Mouse (Mus musculus) induced T-regulatory cell, adult 2 months (primary cell): Measurements from ENCODE around the gene Sat2.

Experiments
- DNase-seq: peaks from one replicate; pipeline ENCODE4 v3.0.0-alpha.2; 2012; ENCODE audit warnings: low read depth

Gene Sat2

GRCm38 (mm10) chr11:69633128-69633866, 11.5 kb downstream of the Sat2 start:
- DNase-seq = peak; percentile 45

- no peak for DNase-seq
Measured at GRCm38 (mm10) chr11:69635471-69635870, 13.6 kb downstream of the Sat2 start.

- no peak for DNase-seq
Measured at GRCm38 (mm10) chr11:69645860-69646259, 24.0 kb downstream of the Sat2 start.

- no peak for DNase-seq
Measured at GRCm38 (mm10) chr11:69653399-69653798, 31.6 kb downstream of the Sat2 start.

GRCm38 (mm10) chr11:69654760-69655159, 32.9 kb downstream of the Sat2 start:
- no peak for DNase-seq

GRCm38 (mm10) chr11:69655264-69656064, 33.6 kb downstream of the Sat2 start, which contains the start of gene Sox15:
Gene Sox15, plus strand, starts transcription at chr11:69655314.
- peak; percentile 51 for DNase-seq

GRCm38 (mm10) chr11:69656065-69656455, 34.2 kb downstream of the Sat2 start:
- no peak for DNase-seq

GRCm38 (mm10) chr11:69656617-69657461, 35.0 kb downstream of the Sat2 start:
- peak; percentile 83 for DNase-seq

- DNase-seq = no peak
Measured at GRCm38 (mm10) chr11:69657462-69657881, 35.6 kb downstream of the Sat2 start.

GRCm38 (mm10) chr11:69661221-69661881, 39.5 kb downstream of the Sat2 start:
- DNase-seq = no peak

GRCm38 (mm10) chr11:69662213-69662966, 40.6 kb downstream of the Sat2 start, which contains the start of gene Mpdu1:
Gene Mpdu1, minus strand, starts transcription at chr11:69662642.
- DNase-seq = peak; percentile 98

GRCm38 (mm10) chr11:69662967-69663671, 41.3 kb downstream of the Sat2 start:
- DNase-seq = peak; percentile 21

GRCm38 (mm10) chr11:69663795-69664194, 42.0 kb downstream of the Sat2 start:
- peak; percentile 16 for DNase-seq

- DNase-seq = no peak
Measured at GRCm38 (mm10) chr11:69664841-69665240, 43.0 kb downstream of the Sat2 start.

- DNase-seq = peak; percentile 29
Measured at GRCm38 (mm10) chr11:69665457-69665960, 43.7 kb downstream of the Sat2 start.

- peak; percentile 82 for DNase-seq
Measured at GRCm38 (mm10) chr11:69665961-69666664, 44.3 kb downstream of the Sat2 start, which contains the start of gene Cd68. Gene Cd68, minus strand, starts transcription at chr11:69666153.

GRCm38 (mm10) chr11:69666665-69667005, 44.8 kb downstream of the Sat2 start:
- DNase-seq = no peak

GRCm38 (mm10) chr11:69670786-69671725, 49.2 kb downstream of the Sat2 start:
- DNase-seq = peak; percentile 99
